Mouse (Mus musculus) R1 (cell line): ENCODE data around the gene Ereg.
A peak's percentile ranks its signal among the peaks of the same experiment; 100 is the strongest.

Experiments
- DNase-seq: peaks from one replicate; pipeline ENCODE4 v3.0.0-alpha.2; 2018; ENCODE audit warnings: low read depth, low spot score

Ereg gene

GRCm38 (mm10) chr5:91074450-91074950, at the start of gene Ereg:
Gene Ereg, plus strand, starts transcription at chr5:91074622.
- peak; percentile 53 for DNase-seq

- no peak for DNase-seq
Measured at GRCm38 (mm10) chr5:91027164-91027563, 47.3 kb upstream of the Ereg start, which contains the start of gene Epgn. Gene Epgn, plus strand, starts transcription at chr5:91027464.

GRCm38 (mm10) chr5:91027840-91028239, 46.6 kb upstream of the Ereg start:
- DNase-seq, result no peak

- DNase-seq, result no peak
Measured at GRCm38 (mm10) chr5:91030629-91031028, 43.8 kb upstream of the Ereg start.

- peak; percentile 83 for DNase-seq
Measured at GRCm38 (mm10) chr5:91035341-91035740, 39.1 kb upstream of the Ereg start.

- no peak for DNase-seq
Measured at GRCm38 (mm10) chr5:91036628-91037027, 37.8 kb upstream of the Ereg start.

GRCm38 (mm10) chr5:91037756-91038155, 36.7 kb upstream of the Ereg start:
- DNase-seq, result peak; percentile 71

- peak; percentile 81 for DNase-seq
Measured at GRCm38 (mm10) chr5:91038547-91038946, 35.9 kb upstream of the Ereg start.

- DNase-seq, result peak; percentile 12
Measured at GRCm38 (mm10) chr5:91038963-91039362, 35.5 kb upstream of the Ereg start.

- DNase-seq, result no peak
Measured at GRCm38 (mm10) chr5:91047987-91048386, 26.4 kb upstream of the Ereg start.

- DNase-seq, result no peak
Measured at GRCm38 (mm10) chr5:91048397-91048796, 26.0 kb upstream of the Ereg start.

GRCm38 (mm10) chr5:91072340-91072739, 2.1 kb upstream of the Ereg start:
- no peak for DNase-seq

GRCm38 (mm10) chr5:91073626-91074025, 796 bp upstream of the Ereg start:
- no peak for DNase-seq

GRCm38 (mm10) chr5:91074026-91074425, 396 bp upstream of the Ereg start:
- no peak for DNase-seq

- DNase-seq, result no peak
Measured at GRCm38 (mm10) chr5:91075021-91075420, 599 bp downstream of the Ereg start.

GRCm38 (mm10) chr5:91083016-91083415, 8.6 kb downstream of the Ereg start:
- DNase-seq, result no peak

- DNase-seq, result no peak
Measured at GRCm38 (mm10) chr5:91085291-91085690, 10.9 kb downstream of the Ereg start.

- no peak for DNase-seq
Measured at GRCm38 (mm10) chr5:91090301-91090700, 15.9 kb downstream of the Ereg start.

GRCm38 (mm10) chr5:91097911-91098614, 23.6 kb downstream of the Ereg start:
- no peak for DNase-seq

GRCm38 (mm10) chr5:91101742-91102141, 27.3 kb downstream of the Ereg start:
- DNase-seq, result no peak

- DNase-seq, result no peak
Measured at GRCm38 (mm10) chr5:91103943-91104665, 29.7 kb downstream of the Ereg start.

- no peak for DNase-seq
Measured at GRCm38 (mm10) chr5:91106248-91106647, 31.8 kb downstream of the Ereg start.
